Mouse (Mus musculus): ENCODE data around the gene Mrpl21. TPM values are rescaled to one million over a fixed set of nuclear protein-coding genes. Genes with fewer than 3 reads are reported as not detected.
A peak's percentile ranks its signal among the peaks of the same experiment; 100 is the strongest.

The Mrpl21 gene
- total and polyA plus RNA-seq, 2 experiments from 2014 or later: 54.9 to 105 TPM

DNA sequence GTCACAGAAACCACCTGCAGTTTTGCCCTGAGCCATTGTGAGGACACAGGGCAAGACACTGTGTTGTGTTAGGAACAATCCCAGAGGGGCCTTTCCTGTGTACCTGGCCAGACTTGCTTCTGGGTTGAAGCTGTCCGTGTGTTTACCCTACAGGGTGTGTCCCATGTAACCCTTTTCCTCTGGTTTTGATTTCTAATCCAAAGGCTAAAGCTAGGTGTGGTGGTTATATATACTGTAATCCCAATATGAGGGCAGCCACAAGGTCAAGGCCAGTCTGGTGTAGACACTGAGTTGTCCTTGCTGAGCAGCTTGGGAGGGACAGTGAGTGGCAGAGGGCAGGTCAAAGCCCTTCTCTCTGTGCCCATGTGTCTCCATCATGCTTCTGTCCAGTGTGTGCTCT, 53.2 kb downstream of the Mrpl21 start:
- Histone ChIP-seq H3K9me3 (replicated peaks; ENCODE audit: control insufficient read depth, low read length) (no peaks in the 10 kb centered on the region), H3K4me3 (ENCODE audit: low read depth, low read length) (no peak overlapping the region), H3K27ac (ENCODE audit: low read depth) (0 out of 2 replicates have a peak overlapping the region, but pooled peaks have one; percentile 39), H3K9ac (replicated peaks; ENCODE audit: low read depth, low read length) (no peak overlapping the region; the same call in 1 of the 2 replicates), H3K27me3 (ENCODE audit: control insufficient read depth, insufficient read depth, low read length) (no peaks in the 10 kb centered on the region), H3K4me1 (ENCODE audit: control insufficient read depth, insufficient read depth) (peaks cover 29% of the 10 kb centered on the region), H3K4me2 (ENCODE audit: low read depth, low read length) (no peak overlapping the region), H3K36me3 (replicated peaks; ENCODE audit: control insufficient read depth, insufficient read depth, low read length) (peaks cover 4% of the 10 kb centered on the region; the same call in 1 of the 2 replicates)
- no peak for TF ChIP-seq EP300 (IDR thresholded peaks at IDR 0.05; ENCODE audit: low read depth)
- no peak for TF ChIP-seq CTCF (IDR thresholded peaks at IDR 0.05; ENCODE audit: low read depth)
- DNase-seq (ENCODE audit: low spot score) (no peak), ATAC-seq (ENCODE audit: insufficient read depth, low read depth) (no peak)
- 54% methylated on average over 1 of the region's 1 CpGs for WGBS

DNA sequence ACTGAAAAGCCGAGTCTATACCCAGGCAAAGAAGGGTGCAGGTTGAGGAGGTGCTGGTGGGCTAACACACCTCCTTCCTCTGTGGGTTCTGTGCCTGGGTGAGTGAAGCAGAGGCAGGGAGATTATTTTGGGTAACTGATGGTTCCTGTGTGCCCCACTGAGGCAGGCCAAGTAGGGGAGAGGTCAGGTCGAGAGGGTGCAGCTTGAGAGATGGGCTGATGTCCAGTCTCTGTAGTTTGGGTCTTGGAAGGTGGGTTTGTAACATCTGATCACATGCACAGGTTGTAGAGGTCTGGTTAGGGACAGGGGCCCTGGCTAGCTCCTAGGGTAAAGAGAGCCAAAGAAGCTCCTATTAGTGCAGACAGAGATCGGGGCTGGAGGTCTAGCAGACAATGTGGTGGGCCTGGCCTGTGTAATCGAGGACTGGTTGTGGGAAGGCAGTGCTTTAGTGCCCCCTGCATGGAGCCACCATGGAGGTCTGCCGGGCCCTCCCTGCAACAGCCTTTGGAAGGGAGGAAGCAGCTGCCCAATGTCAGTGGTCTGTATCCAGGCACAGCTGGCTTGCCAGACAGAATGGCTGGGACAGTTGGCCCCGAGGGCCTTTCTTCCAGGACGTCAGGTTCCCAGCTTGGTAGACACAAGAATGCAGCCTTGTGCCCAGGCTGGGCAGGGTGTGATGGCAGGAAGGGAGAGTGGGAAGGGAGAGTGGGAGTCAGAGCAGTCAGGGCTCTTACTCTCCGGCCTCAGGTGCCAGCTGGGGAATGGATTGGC, 54.0 kb downstream of the Mrpl21 start:
- WGBS: 42% methylated on average over 8 of the region's 8 CpGs
- peak overlapping the region; percentile 39 for H3K27ac ChIP-seq (ENCODE audit: low read depth)
- DNase-seq (ENCODE audit: low spot score): no peak
- TF ChIP-seq CTCF (IDR thresholded peaks at IDR 0.05; ENCODE audit: low read depth) (no peak), EP300 (IDR thresholded peaks at IDR 0.05; ENCODE audit: low read depth) (no peak)
- H3K9ac ChIP-seq (replicated peaks; ENCODE audit: low read depth, low read length): no peak overlapping the region; the same call in 1 of the 2 replicates
- no peak overlapping the region for H3K4me2 ChIP-seq (ENCODE audit: low read depth, low read length)
- peaks cover 33% of the 10 kb centered on the region for H3K4me1 ChIP-seq (ENCODE audit: control insufficient read depth, insufficient read depth)
- peaks cover 4% of the 10 kb centered on the region; the same call in 1 of the 2 replicates for H3K36me3 ChIP-seq (replicated peaks; ENCODE audit: control insufficient read depth, insufficient read depth, low read length)
- no peak overlapping the region for H3K4me3 ChIP-seq (ENCODE audit: low read depth, low read length)
- no peaks in the 10 kb centered on the region for H3K9me3 ChIP-seq (replicated peaks; ENCODE audit: control insufficient read depth, low read length)
- peak; percentile 34; the same call in 1 of the 2 replicates for ATAC-seq (ENCODE audit: insufficient read depth, low read depth)
- H3K27me3 ChIP-seq (ENCODE audit: control insufficient read depth, insufficient read depth, low read length): no peaks in the 10 kb centered on the region

DNA sequence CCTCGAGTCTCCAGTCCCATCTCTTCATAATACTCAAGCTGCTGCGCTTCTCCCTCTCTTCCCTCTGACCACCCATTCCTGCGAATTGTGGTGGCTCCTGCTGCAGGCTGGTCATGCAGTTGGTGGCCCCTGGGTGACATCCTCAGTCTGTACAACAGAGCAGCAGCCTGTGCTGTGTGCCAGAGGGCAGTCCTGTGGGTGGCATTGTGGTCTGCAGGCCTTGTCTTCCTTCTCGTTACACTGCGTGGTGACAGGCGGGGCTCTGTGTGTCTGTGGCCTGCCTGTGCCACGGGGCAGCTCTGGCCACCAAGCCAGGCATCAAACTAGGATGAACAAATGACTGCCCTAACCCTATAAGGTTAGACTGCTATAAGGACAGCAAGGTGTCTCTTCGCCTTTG, 56.5 kb downstream of the Mrpl21 start:
- DNase-seq (ENCODE audit: low spot score) (no peak), ATAC-seq (ENCODE audit: insufficient read depth, low read depth) (no peak)
- H3K9me3 ChIP-seq (replicated peaks; ENCODE audit: control insufficient read depth, low read length): no peaks in the 10 kb centered on the region
- 88% methylated on average over 8 of the region's 8 CpGs for WGBS
- H3K4me3 ChIP-seq (ENCODE audit: low read depth, low read length): no peak overlapping the region
- TF ChIP-seq CTCF (IDR thresholded peaks at IDR 0.05; ENCODE audit: low read depth): no peak
- no peak for TF ChIP-seq EP300 (IDR thresholded peaks at IDR 0.05; ENCODE audit: low read depth)
- peaks cover 27% of the 10 kb centered on the region for H3K4me1 ChIP-seq (ENCODE audit: control insufficient read depth, insufficient read depth)
- no peak overlapping the region for H3K27ac ChIP-seq (ENCODE audit: low read depth)
- H3K27me3 ChIP-seq (ENCODE audit: control insufficient read depth, insufficient read depth, low read length): no peaks in the 10 kb centered on the region
- H3K9ac ChIP-seq (replicated peaks; ENCODE audit: low read depth, low read length): no peak overlapping the region
- H3K36me3 ChIP-seq (replicated peaks; ENCODE audit: control insufficient read depth, insufficient read depth, low read length): no peaks in the 10 kb centered on the region
- H3K4me2 ChIP-seq (ENCODE audit: low read depth, low read length): no peak overlapping the region

DNA sequence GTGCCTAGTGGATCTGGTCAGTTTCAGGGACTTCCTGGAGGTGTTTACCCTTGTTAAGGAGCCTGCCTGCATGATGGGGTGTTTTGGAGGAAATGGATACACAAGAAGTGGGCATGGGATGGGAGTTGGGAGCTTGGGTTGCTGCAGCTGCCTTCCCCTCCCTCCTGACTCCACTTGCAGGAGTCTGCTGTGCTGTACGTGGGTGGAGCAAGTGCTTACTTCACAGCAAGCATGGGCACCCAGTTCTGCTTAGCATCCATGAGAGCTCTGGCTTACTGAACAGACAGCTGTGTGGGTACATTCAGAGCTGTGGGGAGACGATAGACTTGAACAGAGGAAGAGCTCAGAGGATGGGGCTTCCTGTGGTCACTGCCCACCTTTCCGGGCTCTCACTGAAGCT, 58.3 kb downstream of the Mrpl21 start:
- no peaks in the 10 kb centered on the region for H3K36me3 ChIP-seq (replicated peaks; ENCODE audit: control insufficient read depth, insufficient read depth, low read length)
- H3K27ac ChIP-seq (ENCODE audit: low read depth): no peak overlapping the region; the same call in 1 of the 2 replicates
- no peak overlapping the region for H3K4me3 ChIP-seq (ENCODE audit: low read depth, low read length)
- DNase-seq (ENCODE audit: low spot score): no peak
- H3K9me3 ChIP-seq (replicated peaks; ENCODE audit: control insufficient read depth, low read length): no peaks in the 10 kb centered on the region
- no peaks in the 10 kb centered on the region for H3K27me3 ChIP-seq (ENCODE audit: control insufficient read depth, insufficient read depth, low read length)
- no peak overlapping the region for H3K9ac ChIP-seq (replicated peaks; ENCODE audit: low read depth, low read length)
- H3K4me2 ChIP-seq (ENCODE audit: low read depth, low read length): no peak overlapping the region
- H3K4me1 ChIP-seq (ENCODE audit: control insufficient read depth, insufficient read depth): peaks cover 15% of the 10 kb centered on the region
- 65% methylated on average over 3 of the region's 3 CpGs for WGBS
- TF ChIP-seq CTCF (IDR thresholded peaks at IDR 0.05; ENCODE audit: low read depth) (no peak), EP300 (IDR thresholded peaks at IDR 0.05; ENCODE audit: low read depth) (no peak)
- ATAC-seq (ENCODE audit: insufficient read depth, low read depth): no peak

Small RNA genes lying within 50 kb of the gene (microRNA-seq; reads per million reads assigned to microRNA genes)
- 0.54 reads per million for gene Mir6984

Other genes starting within 250 kb of the Mrpl21 start
- 4.5 and 5.2 TPM in 2 replicates for gene Ighmbp2, start 116 bp downstream of the Mrpl21 start, total RNA-seq (2014; rRNA removed; ENCODE audit: low replicate concordance)
- gene Ighmbp2, start 116 bp downstream of the Mrpl21 start, polyA plus RNA-seq (2015; fragmentation: Nextera tagmentation; extraction: Ambion mirVana): 3.1 and 3.7 TPM in 2 replicates
- gene Cpt1a, start 39.4 kb downstream of the Mrpl21 start, total RNA-seq (2014; rRNA removed; ENCODE audit: low replicate concordance): 43.6 and 79.4 TPM in 2 replicates
- gene Cpt1a, start 39.4 kb downstream of the Mrpl21 start, polyA plus RNA-seq (2015; fragmentation: Nextera tagmentation; extraction: Ambion mirVana): 43.9 and 49.8 TPM in 2 replicates
- 1.2 and 2.9 TPM in 2 replicates for gene Tesmin, start 106.0 kb downstream of the Mrpl21 start, total RNA-seq (2014; rRNA removed; ENCODE audit: low replicate concordance)
- 1.1 and 1.3 TPM in 2 replicates for gene Tesmin, start 106.0 kb downstream of the Mrpl21 start, polyA plus RNA-seq (2015; fragmentation: Nextera tagmentation; extraction: Ambion mirVana)
- gene Gal, start 131.6 kb downstream of the Mrpl21 start, total RNA-seq (2014; rRNA removed; ENCODE audit: low replicate concordance): 2.3 TPM in 1 of 2 replicates, not detected in the other
- 2.4 and 3.1 TPM in 2 replicates for gene Gal, start 131.6 kb downstream of the Mrpl21 start, polyA plus RNA-seq (2015; fragmentation: Nextera tagmentation; extraction: Ambion mirVana)

Data from heart, postnatal 0 days (tissue).